Mouse (Mus musculus) left cerebral cortex, adult 2 months (tissue): ENCODE measurements at regions not wholly inside any gene's neighbourhood (a gene's known extent, or its start where the extent isn't known, plus 50 kb on each side); places are given as distances from the start of the nearest gene placed in this dataset.

Source experiments
- DNase-seq, 2 experiments: peaks; one replicate each; pipeline ENCODE4 v3.0.0; 2021 to 2022; ENCODE audit warnings: low spot score in 2 of 2, mixed read lengths in 1 of 2; ENCODE audit errors: extremely low spot score in 1 of 2
- H3K27ac ChIP-seq: fragments of 200-600 bp; 2 replicates; pipeline ENCODE4 v1.8.1; 2022
- H3K4me3 ChIP-seq: fragments of 200-600 bp; 2 replicates; pipeline ENCODE4 v1.8.1; 2022
- CTCF ChIP-seq: fragments of 200-600 bp; IDR thresholded peaks from 2 replicates; pipeline ENCODE4 v1.8.1; 2022; ENCODE audit warnings: antibody characterized with exemption, mild to moderate bottlenecking, moderate library complexity
- intact Hi-C: fragments of 180-260 bp; cut with DNase I; formaldehyde crosslinking; loops from one replicate; pipeline ENCODE4 v1.15.1; 2025

DNA sequence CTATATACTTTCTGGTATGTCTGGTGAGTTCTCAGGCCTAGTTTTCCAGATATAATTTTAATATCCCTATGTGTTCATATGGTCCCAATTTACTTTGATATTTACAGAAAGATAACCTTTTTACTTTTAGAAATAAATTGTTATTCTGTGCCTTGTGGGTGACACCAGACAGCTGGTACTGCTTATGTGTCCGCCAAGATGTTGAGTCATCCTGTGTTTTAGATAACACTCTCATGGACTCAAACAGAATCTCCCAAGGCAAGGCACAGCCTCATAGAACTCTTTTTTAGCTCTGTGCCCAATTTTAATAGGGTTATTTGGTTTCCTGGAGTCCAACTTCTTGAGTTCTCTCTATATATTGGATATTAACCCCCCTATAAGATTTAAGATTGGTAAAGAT is 116.2 kb upstream of the Tex13c3 start:
- no peak overlapping the region for H3K4me3 ChIP-seq
- intact Hi-C loops = no loop called here
- no peak for DNase-seq
- no peak overlapping the region for H3K27ac ChIP-seq
- no peak for TF ChIP-seq CTCF

DNA sequence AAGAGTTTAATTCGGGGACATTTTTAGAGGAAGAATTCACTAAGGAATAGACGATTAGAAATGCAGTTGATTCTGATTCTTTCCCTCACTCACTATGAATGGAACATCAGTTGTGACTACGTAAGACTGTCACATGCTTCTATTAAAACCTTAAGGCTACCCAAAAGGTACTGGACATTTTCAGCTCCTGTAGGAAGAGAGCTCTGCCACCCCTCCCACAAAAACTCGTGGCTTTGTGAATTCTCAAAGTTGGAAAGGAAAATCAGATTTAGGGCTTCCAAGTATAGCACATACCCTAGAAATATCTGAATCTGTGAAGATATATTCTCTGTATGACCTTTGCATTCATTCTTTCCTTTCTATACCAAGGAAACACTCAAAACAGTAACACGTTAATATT is 74.8 kb upstream of the Tex13c3 start:
- intact Hi-C loops = loop anchor here (10.0 kb wide), 1 partner anchor 321 kb away; no protein-coding TSS in a partner anchor
- DNase-seq = no peak
- TF ChIP-seq CTCF = no peak

More for the DNA sequence above, 74.8 kb upstream of the Tex13c3 start:
- H3K4me3 ChIP-seq = no peak overlapping the region
- H3K27ac ChIP-seq = no peak overlapping the region
